Mouse (Mus musculus) R1 (cell line): ENCODE measurements around the gene Gm19684.
"Not testable (repeated sequence)": the region's sequence is repeated elsewhere in the genome, so short reads cannot be mapped to it uniquely, and the experiment has no call there.

Source experiments
- DNase-seq: peaks from one replicate; pipeline ENCODE4 v3.0.0-alpha.2; 2018; ENCODE audit warnings: low read depth, low spot score

The Gm19684 gene

DNA sequence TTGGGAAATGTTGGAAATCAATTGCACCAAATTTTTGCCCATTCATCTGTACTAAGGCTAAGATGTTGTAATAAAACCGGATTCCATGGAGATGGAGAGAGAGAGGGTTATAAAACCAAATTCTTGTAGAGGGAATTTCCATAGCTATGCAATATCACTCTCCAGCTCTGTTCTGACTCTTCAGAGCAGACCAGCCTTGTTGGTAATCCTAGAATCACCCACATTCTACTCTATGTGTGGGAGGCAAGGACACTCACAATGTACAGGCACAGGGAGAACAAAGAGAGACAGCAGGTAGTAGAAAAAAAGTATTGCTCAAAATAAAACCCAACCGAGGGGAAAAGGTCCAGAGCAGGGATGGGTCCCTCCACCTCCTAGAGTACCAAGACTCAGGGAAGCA, 54.7 kb downstream of the Gm19684 start:
- not testable (repeated sequence) for DNase-seq

DNA sequence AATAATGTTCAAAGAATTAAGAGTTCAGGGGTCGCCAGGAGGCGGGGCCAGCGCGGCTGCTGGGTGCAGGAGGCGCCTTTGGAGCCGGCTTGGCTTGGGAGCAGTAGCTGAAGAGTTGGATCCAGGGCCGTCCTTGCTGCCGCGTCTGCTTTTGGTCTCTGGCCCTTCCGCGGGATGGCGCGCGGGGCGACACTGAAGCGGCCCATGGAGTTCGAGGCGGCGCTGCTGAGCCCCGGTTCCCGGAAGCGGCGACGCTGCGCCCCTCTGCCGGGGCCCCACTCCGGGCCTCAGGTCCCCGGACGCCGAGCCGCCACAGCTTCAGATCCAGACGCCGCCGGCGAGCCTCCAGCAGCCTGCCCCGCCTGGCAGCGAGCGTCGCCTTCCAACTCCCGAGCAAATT, 57.5 kb downstream of the Gm19684 start:
- DNase-seq: not testable (repeated sequence)
